Mouse (Mus musculus) lung, embryonic 15.5 days (tissue): ENCODE measurements at regions not wholly inside any gene's neighbourhood (a gene's known extent, or its start where the extent isn't known, plus 50 kb on each side); places are given as distances from the start of the nearest gene placed in this dataset.

Source experiments
- ATAC-seq: fragments of 200-750 bp; cut with Nextera tagmentation; 2 replicates; pipeline ENCODE4 v1.8.0; 2017; ENCODE audit warnings: moderate number of reproducible peaks, borderline replicate concordance; ENCODE audit not compliant: low FRiP score, low TSS enrichment; ENCODE audit errors: extremely low read depth
- H3K27ac ChIP-seq: fragments of 300-500 bp; sonication (generic); 2 replicates; pipeline ENCODE4 v1.5.1; 2015; ENCODE audit warnings: moderate library complexity, mild to moderate bottlenecking, inconsistent platforms
- H3K27me3 ChIP-seq: fragments of 300-500 bp; sonication (generic); 2 replicates; pipeline ENCODE4 v1.6.1; 2015; ENCODE audit warnings: inconsistent platforms
- H3K36me3 ChIP-seq: fragments of 300-500 bp; sonication (generic); 2 replicates; pipeline ENCODE4 v1.6.1; 2015; ENCODE audit warnings: inconsistent platforms
- H3K4me1 ChIP-seq: fragments of 300-500 bp; sonication (generic); 2 replicates; pipeline ENCODE4 v1.6.1; 2015; ENCODE audit warnings: inconsistent platforms
- H3K4me2 ChIP-seq: fragments of 300-500 bp; sonication (generic); 2 replicates; pipeline ENCODE4 v1.6.1; 2015; ENCODE audit warnings: inconsistent platforms, mild to moderate bottlenecking, moderate library complexity
- H3K4me3 ChIP-seq: fragments of 300-500 bp; sonication (generic); 2 replicates; pipeline ENCODE4 v1.5.1; 2015; ENCODE audit warnings: mild to moderate bottlenecking, inconsistent platforms
- H3K9ac ChIP-seq: fragments of 300-500 bp; sonication (generic); 2 replicates; pipeline ENCODE4 v1.6.1; 2015; ENCODE audit warnings: inconsistent platforms
- H3K9me3 ChIP-seq: fragments of 300-500 bp; sonication (generic); 2 replicates; pipeline ENCODE4 v1.6.1; 2016; ENCODE audit warnings: inconsistent platforms
- WGBS: fragments of 180-500 bp; shearing (Covaris S2); methylation state at CpG from one replicate; pipeline ENCODE4 v1.1.7; 2015; 5-methylcytosine and 5-hydroxymethylcytosine counted together

DNA sequence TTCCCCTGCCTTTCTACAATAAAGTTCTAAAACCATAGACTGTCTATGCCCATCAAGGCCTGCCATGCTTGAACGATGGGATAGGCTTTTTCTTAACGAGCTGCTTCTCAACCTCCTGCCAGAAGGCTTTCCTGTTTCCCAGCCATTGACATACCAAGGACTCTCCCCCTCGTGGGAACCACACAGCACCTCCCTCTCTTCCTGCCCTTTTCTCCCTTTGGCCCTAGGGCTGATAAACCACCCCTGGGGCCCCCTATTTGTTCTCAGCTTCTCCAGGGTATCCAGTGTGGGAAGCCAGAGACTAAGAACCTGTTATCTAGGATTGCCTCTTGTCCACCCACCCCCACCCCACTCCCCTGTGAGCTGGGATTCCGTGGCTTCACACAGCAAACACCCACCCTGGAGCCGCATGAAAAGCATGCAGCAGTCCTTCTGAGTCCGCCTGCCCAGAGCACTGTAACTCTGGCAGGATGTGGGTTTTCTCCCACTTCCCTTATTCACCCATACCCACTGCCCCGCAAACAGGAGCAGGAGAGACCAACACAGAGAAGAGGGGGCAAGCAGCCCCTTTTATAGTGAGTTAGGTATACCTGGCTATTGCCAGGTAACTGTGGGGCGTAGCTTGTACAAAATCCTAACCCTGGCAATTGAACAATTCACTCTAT lies 351.5 kb downstream of the Slc6a15 start:
- H3K36me3 ChIP-seq: no peaks in the 10 kb centered on the region
- H3K4me1 ChIP-seq: no peaks in the 10 kb centered on the region
- H3K4me3 ChIP-seq: no peak overlapping the region
- ATAC-seq: no peak
- 41% methylated on average over 8 of the region's 8 CpGs for WGBS
- H3K27me3 ChIP-seq: no peaks in the 10 kb centered on the region
- H3K9ac ChIP-seq: no peak overlapping the region
- no peaks in the 10 kb centered on the region for H3K9me3 ChIP-seq
- H3K4me2 ChIP-seq: no peak overlapping the region
- no peak overlapping the region for H3K27ac ChIP-seq

DNA sequence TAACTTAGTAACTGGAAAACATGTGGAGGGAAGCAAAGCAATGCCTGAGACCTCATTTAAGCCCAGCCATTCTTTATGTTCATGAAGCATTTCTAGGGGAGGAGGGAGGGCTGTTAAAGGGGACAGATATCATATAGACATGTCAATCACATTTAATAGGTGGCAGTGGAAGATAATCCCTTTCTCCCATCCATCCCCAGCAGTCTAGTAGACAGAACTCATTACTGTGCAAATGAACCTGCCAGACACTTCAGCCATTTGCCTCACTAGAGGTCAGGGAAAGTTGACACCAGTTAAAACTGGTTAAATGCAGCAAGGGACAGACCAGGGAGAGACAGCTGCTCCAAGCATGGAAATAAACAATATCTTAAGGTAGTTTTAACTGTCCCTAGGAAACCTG lies 359.1 kb downstream of the Slc6a15 start:
- ATAC-seq: no peak
- no peak overlapping the region for H3K9ac ChIP-seq
- no peaks in the 10 kb centered on the region for H3K4me1 ChIP-seq
- no peaks in the 10 kb centered on the region for H3K27me3 ChIP-seq
- H3K27ac ChIP-seq: no peak overlapping the region
- H3K4me3 ChIP-seq: no peak overlapping the region
- H3K9me3 ChIP-seq: no peaks in the 10 kb centered on the region
- no peaks in the 10 kb centered on the region for H3K36me3 ChIP-seq
- H3K4me2 ChIP-seq: no peak overlapping the region

DNA sequence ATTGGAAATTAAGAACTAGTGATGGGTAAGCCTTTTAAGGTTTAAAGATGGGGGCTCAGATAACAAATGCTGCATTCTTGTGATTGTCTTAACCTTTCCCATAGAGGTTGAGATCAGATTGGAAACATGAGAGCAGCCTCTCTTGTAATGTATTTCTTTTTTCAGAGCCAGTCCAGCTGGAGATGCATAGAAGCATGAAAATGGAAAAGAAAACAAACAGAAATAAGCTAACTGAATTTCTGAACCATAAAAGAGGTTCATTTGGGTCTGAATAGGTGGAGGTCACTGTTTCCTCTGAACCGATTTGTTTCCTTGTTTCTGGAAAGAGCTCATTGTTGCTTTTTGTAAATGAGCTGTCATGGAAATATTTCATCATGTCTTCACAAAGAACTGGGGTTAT lies 363.9 kb downstream of the Slc6a15 start:
- Histone ChIP-seq H3K36me3 (no peaks in the 10 kb centered on the region), H3K4me3 (no peak overlapping the region), H3K9me3 (no peaks in the 10 kb centered on the region), H3K4me1 (no peaks in the 10 kb centered on the region), H3K27ac (no peak overlapping the region), H3K27me3 (no peaks in the 10 kb centered on the region), H3K9ac (no peak overlapping the region), H3K4me2 (no peak overlapping the region)
- no peak for ATAC-seq
- WGBS: 22% methylated on average over 1 of the region's 1 CpGs

DNA sequence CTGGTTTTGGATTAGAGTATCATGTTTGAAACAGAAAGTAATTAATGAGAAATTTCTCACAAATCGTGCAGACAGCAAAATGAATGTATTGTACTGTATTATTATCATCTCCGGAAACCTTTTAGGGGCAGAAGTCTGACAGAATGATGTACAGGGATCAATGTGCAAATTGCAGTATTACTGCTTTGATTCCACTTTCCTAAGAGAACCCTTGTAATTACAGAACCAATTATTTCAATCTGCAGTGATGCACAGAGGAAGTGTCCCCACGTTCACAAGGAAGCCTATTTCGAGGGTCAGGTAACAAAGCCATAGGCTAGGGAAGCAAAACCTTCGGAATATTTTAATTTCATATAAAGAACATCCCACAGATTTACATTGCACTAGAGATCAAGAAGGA lies 364.4 kb downstream of the Slc6a15 start:
- ATAC-seq: no peak
- H3K4me1 ChIP-seq: no peaks in the 10 kb centered on the region
- H3K27me3 ChIP-seq: no peaks in the 10 kb centered on the region
- H3K36me3 ChIP-seq: no peaks in the 10 kb centered on the region
- no peak overlapping the region for H3K4me2 ChIP-seq
- WGBS: 53% methylated on average over 5 of the region's 5 CpGs
- H3K4me3 ChIP-seq: no peak overlapping the region
- H3K9me3 ChIP-seq: no peaks in the 10 kb centered on the region
- H3K9ac ChIP-seq: no peak overlapping the region
- H3K27ac ChIP-seq: no peak overlapping the region

DNA sequence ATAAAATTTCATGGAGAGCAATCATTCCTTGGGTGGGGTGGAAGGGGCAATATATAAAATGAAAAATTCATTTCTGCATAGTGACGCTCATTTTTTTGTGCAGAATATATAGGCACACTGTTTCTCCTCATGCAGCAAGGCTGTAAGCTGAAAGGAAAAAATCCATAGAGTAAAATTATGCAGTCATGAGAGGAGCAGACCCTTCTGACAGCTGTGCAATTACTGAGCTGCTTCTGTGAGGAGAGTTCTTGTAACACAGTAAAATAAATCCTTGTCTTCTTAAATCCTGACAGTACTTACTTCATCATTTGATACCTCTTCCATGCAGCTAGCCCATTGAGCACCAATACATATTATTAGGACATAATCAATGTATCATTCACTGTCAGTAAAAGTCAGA lies 362.7 kb upstream of the Gm21293 start:
- H3K27me3 ChIP-seq: no peaks in the 10 kb centered on the region
- no peak overlapping the region for H3K27ac ChIP-seq
- no peaks in the 10 kb centered on the region for H3K36me3 ChIP-seq
- WGBS: 82% methylated on average over 1 of the region's 1 CpGs
- H3K4me1 ChIP-seq: no peaks in the 10 kb centered on the region
- ATAC-seq: no peak
- H3K9me3 ChIP-seq: no peaks in the 10 kb centered on the region
- H3K9ac ChIP-seq: no peak overlapping the region
- no peak overlapping the region for H3K4me3 ChIP-seq
- H3K4me2 ChIP-seq: no peak overlapping the region

DNA sequence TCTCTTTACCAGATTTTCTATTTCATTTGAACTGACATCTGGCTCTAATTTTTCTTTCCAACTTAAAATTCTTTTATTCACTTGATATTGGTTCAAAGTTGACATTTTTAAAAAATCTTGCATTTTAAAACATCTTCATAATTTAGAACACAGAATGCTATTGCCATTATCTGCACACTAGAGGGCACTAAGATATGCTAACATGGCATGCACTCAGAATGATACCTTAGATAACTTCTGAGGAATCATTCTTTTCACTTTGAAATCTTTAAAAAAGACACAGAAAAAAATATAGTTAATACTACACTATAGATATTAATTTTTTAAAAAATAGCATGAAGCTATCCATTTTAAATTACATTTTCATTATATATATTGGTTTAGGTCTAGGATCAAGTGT lies 357.9 kb upstream of the Gm21293 start:
- H3K4me2 ChIP-seq: no peak overlapping the region
- no peak overlapping the region for H3K27ac ChIP-seq
- H3K36me3 ChIP-seq: no peaks in the 10 kb centered on the region
- no peaks in the 10 kb centered on the region for H3K4me1 ChIP-seq
- H3K9ac ChIP-seq: no peak overlapping the region
- H3K27me3 ChIP-seq: no peaks in the 10 kb centered on the region
- H3K4me3 ChIP-seq: no peak overlapping the region
- ATAC-seq: no peak
- H3K9me3 ChIP-seq: no peaks in the 10 kb centered on the region

DNA sequence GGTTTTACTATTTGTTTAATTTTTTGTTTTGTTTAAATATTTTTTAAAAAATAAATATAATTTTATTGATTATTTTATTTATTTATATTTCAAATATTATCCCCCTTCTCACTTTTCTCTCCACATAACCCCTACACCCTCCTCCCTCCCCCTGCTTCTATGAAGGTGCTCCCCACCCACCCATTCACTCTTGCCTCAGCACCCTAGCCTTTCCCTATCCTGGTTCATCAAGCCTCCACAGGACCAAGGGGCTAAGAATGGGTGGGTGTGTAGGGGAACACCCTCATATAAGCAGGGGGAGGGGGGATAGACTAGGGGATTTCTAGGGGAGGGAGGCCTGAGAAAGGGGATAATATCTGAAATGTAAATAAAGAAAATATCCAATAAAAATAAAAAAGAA lies 313.7 kb upstream of the Gm21293 start:
- no peak overlapping the region for H3K27ac ChIP-seq
- no peak for ATAC-seq

DNA sequence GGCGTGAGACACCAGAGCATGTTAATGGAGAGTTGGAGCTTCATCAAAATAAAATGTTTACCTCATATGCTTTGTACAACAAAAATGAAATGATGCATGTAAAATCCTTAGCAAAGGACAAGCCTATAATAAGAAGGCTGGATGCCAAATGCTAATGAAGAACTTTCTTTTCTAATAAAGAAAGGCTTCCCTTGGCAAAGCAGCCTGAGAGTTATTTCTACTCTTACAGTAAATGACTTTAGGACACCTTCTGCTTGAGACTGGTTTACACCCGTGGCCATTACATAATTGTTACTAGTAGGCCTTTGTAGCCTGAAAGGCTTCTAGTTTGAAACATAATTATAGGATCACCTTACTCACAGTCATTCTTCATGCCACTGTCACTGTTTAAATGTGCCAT lies 310.7 kb upstream of the Gm21293 start:
- no peak overlapping the region for H3K4me3 ChIP-seq
- WGBS: 72% methylated on average over 2 of the region's 2 CpGs
- ATAC-seq: no peak

More for the DNA sequence above, 313.7 kb upstream of the Gm21293 start:
- no peaks in the 10 kb centered on the region for H3K27me3 ChIP-seq
- H3K36me3 ChIP-seq: no peaks in the 10 kb centered on the region
- H3K4me1 ChIP-seq: no peaks in the 10 kb centered on the region
- no peak overlapping the region for H3K9ac ChIP-seq
- no peak overlapping the region for H3K4me2 ChIP-seq
- H3K9me3 ChIP-seq: no peaks in the 10 kb centered on the region
- H3K4me3 ChIP-seq: no peak overlapping the region

DNA sequence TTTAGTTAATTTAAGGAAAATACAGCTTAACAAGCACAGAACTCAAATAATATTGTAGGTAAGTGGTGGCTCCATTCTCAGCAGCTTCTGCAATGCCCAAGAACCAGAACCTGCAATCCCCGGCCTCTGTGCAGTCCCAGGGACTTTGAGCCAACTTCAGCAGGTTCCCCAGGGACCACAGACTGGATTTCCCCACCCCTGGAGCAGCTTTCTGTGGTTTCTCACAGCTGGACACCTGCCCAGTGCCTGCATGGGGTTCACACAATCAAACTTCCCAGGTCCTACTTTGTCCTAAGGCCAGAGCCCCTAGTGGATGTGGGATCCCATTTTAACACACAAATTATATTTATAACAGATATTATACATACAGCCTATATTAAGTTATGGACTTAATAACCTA lies 287.6 kb upstream of the Gm21293 start:
- no peaks in the 10 kb centered on the region for H3K36me3 ChIP-seq
- H3K27ac ChIP-seq: no peak overlapping the region
- H3K9ac ChIP-seq: no peak overlapping the region
- no peaks in the 10 kb centered on the region for H3K27me3 ChIP-seq
- ATAC-seq: no peak
- H3K4me2 ChIP-seq: no peak overlapping the region
- no peaks in the 10 kb centered on the region for H3K9me3 ChIP-seq
- no peak overlapping the region for H3K4me3 ChIP-seq
- WGBS: 62% methylated on average over 1 of the region's 1 CpGs
- H3K4me1 ChIP-seq: no peaks in the 10 kb centered on the region

More for the DNA sequence above, 310.7 kb upstream of the Gm21293 start:
- no peak overlapping the region for H3K4me2 ChIP-seq
- no peaks in the 10 kb centered on the region for H3K9me3 ChIP-seq
- no peak overlapping the region for H3K9ac ChIP-seq
- H3K27me3 ChIP-seq: no peaks in the 10 kb centered on the region
- no peak overlapping the region for H3K27ac ChIP-seq
- H3K4me1 ChIP-seq: no peaks in the 10 kb centered on the region
- H3K36me3 ChIP-seq: no peaks in the 10 kb centered on the region

DNA sequence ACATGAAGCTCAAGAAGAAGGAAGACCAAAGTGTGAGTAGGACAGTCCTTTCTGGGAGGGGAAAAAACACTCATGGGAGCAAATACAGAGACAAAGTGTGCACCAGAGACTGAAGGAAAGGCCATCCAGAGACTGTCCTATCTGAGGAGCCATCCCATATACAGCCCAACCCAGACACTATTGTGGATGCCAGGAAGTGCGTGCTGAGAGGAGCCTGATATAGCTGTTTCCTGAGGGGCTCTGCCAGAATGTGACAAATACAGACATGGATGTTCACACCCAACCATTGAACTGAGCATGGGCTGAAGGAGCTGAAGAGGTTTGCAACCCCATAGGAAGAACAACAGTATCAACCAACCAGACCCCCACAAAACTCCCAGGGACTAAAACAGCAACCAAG lies 281.9 kb upstream of the Gm21293 start:
- WGBS: 77% methylated on average over 1 of the region's 1 CpGs
- no peak overlapping the region for H3K4me3 ChIP-seq
- H3K4me1 ChIP-seq: no peaks in the 10 kb centered on the region
- H3K27ac ChIP-seq: no peak overlapping the region
- H3K27me3 ChIP-seq: no peaks in the 10 kb centered on the region
- no peaks in the 10 kb centered on the region for H3K9me3 ChIP-seq
- H3K4me2 ChIP-seq: no peak overlapping the region
- no peaks in the 10 kb centered on the region for H3K36me3 ChIP-seq
- H3K9ac ChIP-seq: no peak overlapping the region
- ATAC-seq: no peak

DNA sequence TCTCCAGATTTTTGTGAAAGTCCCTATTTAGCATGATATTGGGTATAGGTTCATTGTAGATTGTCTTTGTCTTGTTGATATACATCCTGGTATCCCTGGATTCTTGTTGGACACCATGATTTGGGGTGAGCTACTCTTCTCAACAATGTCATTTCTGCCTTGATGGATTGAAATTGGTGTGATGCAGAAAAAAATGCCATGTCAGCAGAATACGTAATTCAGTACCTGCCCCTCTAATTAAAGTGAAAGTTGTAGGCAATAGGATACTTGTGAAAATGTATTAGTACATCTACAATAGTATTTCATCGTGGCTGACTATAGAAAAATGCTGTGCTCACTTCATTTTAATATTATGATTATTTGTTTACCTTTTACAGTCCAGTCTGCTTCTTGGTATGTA lies 280.7 kb upstream of the Gm21293 start:
- Histone ChIP-seq H3K27ac (no peak overlapping the region), H3K4me2 (no peak overlapping the region), H3K9me3 (no peaks in the 10 kb centered on the region), H3K4me3 (no peak overlapping the region), H3K4me1 (no peaks in the 10 kb centered on the region), H3K9ac (no peak overlapping the region), H3K36me3 (no peaks in the 10 kb centered on the region), H3K27me3 (no peaks in the 10 kb centered on the region)
- WGBS: 78% methylated on average over 2 of the region's 2 CpGs
- no peak for ATAC-seq

DNA sequence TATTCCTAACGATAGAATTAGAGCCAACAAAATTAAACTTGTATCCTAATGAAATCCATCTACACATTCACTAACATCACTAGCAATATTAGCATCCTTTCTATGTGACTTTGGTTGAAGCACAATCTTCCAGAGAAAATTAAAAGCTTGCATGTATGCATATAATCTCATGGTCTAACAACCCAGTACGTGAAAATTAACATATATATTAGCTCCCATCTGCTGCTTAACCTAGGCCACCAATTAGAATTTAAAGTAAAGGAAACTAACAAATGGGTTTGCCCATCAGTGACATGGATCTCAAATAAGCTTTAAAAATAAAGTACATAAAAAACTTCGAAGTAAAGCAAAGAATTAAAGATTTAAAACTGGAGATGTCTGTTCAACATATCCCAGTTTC lies 278.9 kb upstream of the Gm21293 start:
- no peak for ATAC-seq
- 73% methylated on average over 3 of the region's 3 CpGs for WGBS
- no peaks in the 10 kb centered on the region for H3K27me3 ChIP-seq
- H3K9ac ChIP-seq: no peak overlapping the region
- no peaks in the 10 kb centered on the region for H3K36me3 ChIP-seq
- H3K4me3 ChIP-seq: no peak overlapping the region
- no peak overlapping the region for H3K27ac ChIP-seq
- H3K4me1 ChIP-seq: no peaks in the 10 kb centered on the region
- no peak overlapping the region for H3K4me2 ChIP-seq
- no peaks in the 10 kb centered on the region for H3K9me3 ChIP-seq

DNA sequence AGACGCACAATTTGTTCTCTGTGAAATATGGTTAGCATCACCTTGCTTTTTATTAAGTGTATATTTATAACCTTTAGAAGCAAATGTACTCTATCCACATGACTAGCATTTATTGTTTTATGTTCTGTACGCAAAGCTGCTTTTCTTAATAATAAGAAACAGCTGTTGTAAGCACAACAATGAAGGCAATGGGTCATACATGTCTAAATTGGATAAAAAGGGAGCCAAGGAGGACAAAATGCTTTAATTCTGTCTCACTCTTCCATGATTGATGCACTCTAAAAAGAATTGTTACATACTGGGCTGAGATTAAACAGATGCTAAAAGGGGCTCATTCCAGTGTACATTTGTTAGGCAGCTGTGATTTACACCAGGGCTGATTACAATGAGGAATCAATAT lies 232.7 kb upstream of the Gm21293 start:
- 54% methylated on average over 2 of the region's 2 CpGs for WGBS
- H3K4me3 ChIP-seq: no peak overlapping the region
- no peaks in the 10 kb centered on the region for H3K36me3 ChIP-seq
- ATAC-seq: no peak; the same call in 1 of the 2 replicates
- H3K9me3 ChIP-seq: no peaks in the 10 kb centered on the region
- H3K4me1 ChIP-seq: no peaks in the 10 kb centered on the region
- no peak overlapping the region for H3K4me2 ChIP-seq
- no peaks in the 10 kb centered on the region for H3K27me3 ChIP-seq
- H3K9ac ChIP-seq: no peak overlapping the region
- H3K27ac ChIP-seq: no peak overlapping the region
